Mouse (Mus musculus) midbrain, embryonic 15.5 days (tissue): ENCODE measurements around the gene Bbs9. TPM values are rescaled to one million over a fixed set of nuclear protein-coding genes. Genes with fewer than 3 reads are reported as not detected.
A peak's percentile ranks its signal among the peaks of the same experiment; 100 is the strongest.

Experiments
- ATAC-seq: fragments of 200-750 bp; cut with Nextera tagmentation; replicated peaks from 2 replicates; pipeline ENCODE4 v1.8.0; 2017; ENCODE audit warnings: moderate TSS enrichment
- H3K27ac ChIP-seq: fragments of 300-500 bp; sonication (generic); 2 replicates; pipeline ENCODE4 v1.5.1; 2015; ENCODE audit warnings: mild to moderate bottlenecking, inconsistent platforms
- H3K27me3 ChIP-seq: fragments of 300-500 bp; sonication (generic); replicated peaks from 2 replicates; pipeline ENCODE4 v1.6.1; 2015; ENCODE audit warnings: inconsistent platforms
- H3K36me3 ChIP-seq: fragments of 300-500 bp; sonication (generic); replicated peaks from 2 replicates; pipeline ENCODE4 v1.6.1; 2015; ENCODE audit warnings: inconsistent platforms
- H3K4me1 ChIP-seq: fragments of 300-500 bp; sonication (generic); 2 replicates; pipeline ENCODE4 v1.6.1; 2015; ENCODE audit warnings: inconsistent platforms
- H3K4me2 ChIP-seq: fragments of 300-500 bp; sonication (generic); 2 replicates; pipeline ENCODE4 v1.6.1; 2015; ENCODE audit warnings: inconsistent platforms, mild to moderate bottlenecking, moderate library complexity
- H3K4me3 ChIP-seq: fragments of 300-500 bp; sonication (generic); 2 replicates; pipeline ENCODE4 v1.5.1; 2015; ENCODE audit warnings: mild to moderate bottlenecking, inconsistent platforms
- H3K9ac ChIP-seq: fragments of 300-500 bp; sonication (generic); 2 replicates; pipeline ENCODE4 v1.6.1; 2015; ENCODE audit warnings: mild to moderate bottlenecking, inconsistent platforms
- H3K9me3 ChIP-seq: fragments of 300-500 bp; sonication (generic); 2 replicates; pipeline ENCODE4 v1.6.1; 2016; ENCODE audit warnings: inconsistent platforms
- WGBS: fragments of 180-500 bp; shearing (Covaris S2); methylation state at CpG from one replicate; pipeline ENCODE4 v1.1.7; 2015; ENCODE audit warnings: mixed read lengths; 5-methylcytosine and 5-hydroxymethylcytosine counted together
- polyA plus RNA-seq: library from polyadenylated mRNA; unstranded; fragments of >200 nt; fragmentation: Nextera tagmentation; extraction: Ambion mirVana; gene quantifications from 2 replicates; pipeline ENCODE4 v1.2.1, GENCODE M21; 2015

Bbs9 gene
- polyA plus RNA-seq, 1 experiment from 2014 or later: 25.0 TPM

DNA sequence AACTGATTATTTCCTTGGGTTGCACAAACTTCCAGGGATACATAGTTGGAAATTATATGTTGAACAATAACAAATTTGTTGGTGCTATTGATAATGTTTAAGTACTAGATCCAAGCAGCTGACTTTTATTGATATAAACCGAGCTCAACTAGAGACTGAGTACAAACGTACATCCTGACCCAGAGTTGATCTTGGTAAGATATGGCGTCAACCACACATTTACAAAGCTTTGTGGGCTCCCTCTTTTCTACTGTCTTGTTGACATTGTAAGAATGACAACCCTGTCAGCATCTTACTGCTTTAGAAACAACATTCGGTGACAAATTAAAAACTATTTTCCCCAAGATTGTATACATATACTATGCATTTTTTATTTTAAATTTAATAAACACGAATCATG is 181.7 kb downstream of the Bbs9 start:
- ATAC-seq: no peak
- Histone ChIP-seq H3K27ac (no peak overlapping the region), H3K4me1 (no peaks in the 10 kb centered on the region), H3K4me3 (no peak overlapping the region), H3K36me3 (no peaks in the 10 kb centered on the region), H3K27me3 (no peaks in the 10 kb centered on the region), H3K9me3 (no peaks in the 10 kb centered on the region), H3K4me2 (no peak overlapping the region), H3K9ac (no peak overlapping the region)
- WGBS: 90% methylated on average over 5 of the region's 5 CpGs

GRCm38 (mm10) chr9:22665155-22665554 is 189.6 kb downstream of the Bbs9 start:
- Histone ChIP-seq H3K27me3 (no peaks in the 10 kb centered on the region), H3K27ac (no peak overlapping the region), H3K4me2 (no peak overlapping the region), H3K36me3 (no peaks in the 10 kb centered on the region), H3K9me3 (no peaks in the 10 kb centered on the region), H3K4me1 (no peaks in the 10 kb centered on the region), H3K4me3 (no peak overlapping the region), H3K9ac (no peak overlapping the region)
- 89% methylated on average over 8 of the region's 8 CpGs for WGBS
- ATAC-seq: no peak

DNA sequence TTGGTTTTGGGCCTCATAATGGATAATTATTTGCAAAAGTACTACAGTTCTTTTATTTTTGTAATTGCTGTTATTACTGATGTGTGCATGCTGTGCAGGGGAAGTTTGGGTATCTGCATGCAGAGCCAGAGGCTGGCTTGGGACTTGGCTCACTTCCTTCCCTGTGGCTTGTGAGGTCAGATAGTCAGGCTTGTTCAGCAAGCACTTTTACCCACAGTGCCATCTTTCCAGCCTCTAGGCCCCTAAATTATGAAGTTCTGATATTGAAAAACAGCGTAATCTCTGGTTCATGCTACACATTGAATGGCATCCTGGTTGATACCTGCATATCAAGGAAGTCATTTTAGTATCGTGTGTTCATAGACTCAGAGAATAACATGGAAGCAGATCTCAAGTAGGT is 197.4 kb downstream of the Bbs9 start:
- WGBS: 90% methylated on average over 2 of the region's 2 CpGs
- Histone ChIP-seq H3K36me3 (no peaks in the 10 kb centered on the region), H3K4me1 (no peaks in the 10 kb centered on the region), H3K27ac (no peak overlapping the region), H3K9ac (no peak overlapping the region), H3K4me2 (no peak overlapping the region), H3K27me3 (no peaks in the 10 kb centered on the region), H3K9me3 (no peaks in the 10 kb centered on the region), H3K4me3 (no peak overlapping the region)
- ATAC-seq: no peak

DNA sequence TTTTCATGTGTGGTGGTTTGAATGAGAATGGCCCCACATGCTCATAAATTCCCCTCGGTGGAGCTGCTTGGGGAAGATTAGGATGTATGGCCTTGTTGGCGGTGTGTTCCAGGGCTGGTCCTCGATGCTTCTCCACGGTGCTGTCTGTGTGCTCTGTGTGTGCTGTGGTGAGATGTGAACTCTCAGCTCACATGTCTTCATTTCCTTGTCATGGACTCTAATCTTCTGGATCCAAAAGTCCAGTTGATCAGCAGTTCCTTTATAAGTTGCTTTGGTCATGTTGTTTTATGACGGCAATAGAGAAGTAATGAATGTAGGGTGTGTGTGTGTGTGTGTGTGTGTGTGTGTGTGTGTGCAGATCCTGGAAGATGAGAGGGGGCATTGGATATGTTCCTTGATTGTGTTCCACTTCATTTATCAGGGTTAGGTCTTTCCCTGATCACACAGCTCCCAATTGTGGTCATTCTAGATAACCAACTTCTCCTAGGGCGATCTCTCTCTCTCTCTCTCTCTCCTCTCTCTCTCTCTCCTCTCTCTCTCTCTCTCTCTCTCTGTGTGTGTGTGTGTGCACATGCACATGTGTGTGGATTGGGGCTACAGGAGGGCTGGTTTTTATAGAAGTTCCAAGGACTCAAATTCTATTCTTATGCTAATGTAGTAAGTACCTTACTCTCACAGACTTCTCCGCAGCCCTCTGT is 201.8 kb downstream of the Bbs9 start:
- no peaks in the 10 kb centered on the region for H3K36me3 ChIP-seq
- H3K9ac ChIP-seq: no peak overlapping the region
- no peaks in the 10 kb centered on the region for H3K27me3 ChIP-seq
- H3K4me2 ChIP-seq: no peak overlapping the region
- H3K27ac ChIP-seq: no peak overlapping the region
- H3K4me1 ChIP-seq: no peaks in the 10 kb centered on the region
- WGBS: 92% methylated on average over 7 of the region's 7 CpGs
- ATAC-seq: no peak
- no peak overlapping the region for H3K4me3 ChIP-seq
- H3K9me3 ChIP-seq: no peaks in the 10 kb centered on the region

- WGBS: 73% methylated on average over 4 of the region's 4 CpGs
- Histone ChIP-seq H3K4me1 (no peaks in the 10 kb centered on the region), H3K4me2 (no peak overlapping the region), H3K27ac (no peak overlapping the region), H3K4me3 (no peak overlapping the region), H3K27me3 (no peaks in the 10 kb centered on the region), H3K9ac (no peak overlapping the region), H3K9me3 (no peaks in the 10 kb centered on the region), H3K36me3 (no peaks in the 10 kb centered on the region)
- ATAC-seq: 0 out of 2 replicates have a peak, but pooled peaks have one; percentile 32
Measured at GRCm38 (mm10) chr9:22677997-22678396, 202.5 kb downstream of the Bbs9 start.

GRCm38 (mm10) chr9:22678496-22678895 is 203.0 kb downstream of the Bbs9 start:
- Histone ChIP-seq H3K9ac (no peak overlapping the region), H3K27me3 (no peaks in the 10 kb centered on the region), H3K9me3 (no peaks in the 10 kb centered on the region), H3K4me2 (no peak overlapping the region), H3K36me3 (no peaks in the 10 kb centered on the region), H3K4me1 (no peaks in the 10 kb centered on the region), H3K27ac (no peak overlapping the region), H3K4me3 (no peak overlapping the region)
- 73% methylated on average over 4 of the region's 4 CpGs for WGBS
- ATAC-seq: no peak

DNA sequence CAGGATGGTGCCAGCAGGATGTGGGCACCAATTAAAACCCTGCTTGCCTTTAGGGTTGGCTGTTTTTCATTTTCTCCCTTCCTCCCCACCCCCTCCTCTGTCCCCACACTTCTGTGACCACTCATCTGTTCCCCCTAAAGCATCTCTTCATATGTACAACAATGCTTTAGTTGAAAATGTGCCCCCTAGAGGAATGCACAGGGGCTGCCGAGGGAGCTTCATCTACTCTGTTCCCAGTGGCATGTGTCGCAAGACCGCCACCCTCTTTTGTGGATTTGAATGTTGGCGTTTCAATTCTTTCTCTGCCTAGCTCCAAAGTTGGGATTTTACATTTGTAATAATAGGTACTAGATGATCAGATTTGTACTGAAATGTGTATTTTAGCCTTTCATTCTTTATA is 204.0 kb downstream of the Bbs9 start:
- Histone ChIP-seq H3K4me3 (no peak overlapping the region), H3K36me3 (no peaks in the 10 kb centered on the region), H3K4me1 (no peaks in the 10 kb centered on the region), H3K9ac (no peak overlapping the region), H3K27me3 (no peaks in the 10 kb centered on the region), H3K4me2 (no peak overlapping the region), H3K27ac (no peak overlapping the region), H3K9me3 (no peaks in the 10 kb centered on the region)
- WGBS: 82% methylated on average over 4 of the region's 4 CpGs
- ATAC-seq: no peak; the same call in 1 of the 2 replicates

DNA sequence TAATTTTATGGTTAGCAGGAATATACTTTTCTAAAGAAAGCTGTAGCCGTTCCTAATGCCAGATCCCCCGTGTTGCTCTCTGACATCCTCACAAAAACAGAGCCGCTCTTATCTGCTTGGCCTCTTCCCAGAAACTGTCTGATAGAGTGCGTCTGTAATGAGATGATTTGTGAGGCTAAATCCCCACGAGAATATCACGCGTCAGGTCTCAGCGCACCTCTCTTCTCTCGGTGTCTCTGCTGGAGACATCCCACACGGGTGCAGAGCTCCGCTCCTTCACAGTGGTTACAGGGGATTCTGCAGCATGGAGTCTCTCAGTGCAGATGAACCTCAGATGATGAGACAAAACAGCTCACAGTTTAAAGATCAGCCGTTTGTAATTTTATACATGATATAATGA is 204.5 kb downstream of the Bbs9 start:
- no peaks in the 10 kb centered on the region for H3K36me3 ChIP-seq
- ATAC-seq: no peak
- no peaks in the 10 kb centered on the region for H3K27me3 ChIP-seq
- no peak overlapping the region for H3K4me2 ChIP-seq
- H3K9me3 ChIP-seq: no peaks in the 10 kb centered on the region
- 58% methylated on average over 12 of the region's 12 CpGs for WGBS
- H3K9ac ChIP-seq: no peak overlapping the region
- no peak overlapping the region for H3K27ac ChIP-seq
- no peak overlapping the region for H3K4me3 ChIP-seq
- H3K4me1 ChIP-seq: no peaks in the 10 kb centered on the region

DNA sequence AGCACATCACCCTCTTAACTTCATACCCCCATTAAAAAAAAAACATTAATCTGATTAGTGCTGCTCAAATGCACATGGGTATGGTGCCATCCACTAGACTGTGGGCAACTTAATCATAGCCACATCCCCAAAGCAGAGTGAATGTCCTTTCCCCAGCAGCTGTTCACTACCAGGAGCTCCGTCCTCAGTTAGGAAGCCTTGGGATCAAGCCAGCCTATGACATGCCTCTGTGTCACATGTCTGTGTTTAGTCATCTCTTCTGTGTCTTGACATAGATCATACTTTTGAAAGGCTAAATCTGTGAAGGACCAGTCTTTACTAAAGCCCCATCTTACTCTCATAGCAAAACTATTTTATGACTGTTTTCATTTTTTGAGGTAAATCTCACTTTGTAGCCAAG is 205.0 kb downstream of the Bbs9 start:
- ATAC-seq: no peak
- 82% methylated on average over 1 of the region's 1 CpGs for WGBS
- Histone ChIP-seq H3K9me3 (no peaks in the 10 kb centered on the region), H3K27ac (no peak overlapping the region), H3K9ac (no peak overlapping the region), H3K36me3 (no peaks in the 10 kb centered on the region), H3K4me3 (no peak overlapping the region), H3K4me1 (no peaks in the 10 kb centered on the region), H3K4me2 (no peak overlapping the region), H3K27me3 (no peaks in the 10 kb centered on the region)

DNA sequence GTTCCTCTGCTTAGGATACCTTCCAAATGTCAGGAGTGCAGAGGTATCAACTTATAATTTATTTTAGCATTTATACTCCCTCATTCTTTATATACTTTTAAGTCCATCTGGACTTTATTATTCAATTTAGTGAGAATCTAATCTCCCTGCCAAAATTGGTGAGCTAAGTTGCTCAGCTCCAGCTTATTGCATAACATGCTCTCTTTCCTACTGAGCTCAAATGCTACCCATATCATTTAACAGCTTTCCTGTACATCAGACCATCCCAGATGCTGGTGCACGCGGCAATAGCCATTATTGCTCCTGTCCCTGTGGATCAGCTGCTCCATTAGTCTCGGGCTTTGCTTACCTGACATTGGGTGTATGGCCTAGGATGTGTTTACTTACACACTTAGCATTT is 208.3 kb downstream of the Bbs9 start:
- Histone ChIP-seq H3K36me3 (no peaks in the 10 kb centered on the region), H3K4me3 (no peak overlapping the region), H3K4me2 (no peak overlapping the region), H3K9ac (no peak overlapping the region), H3K4me1 (no peaks in the 10 kb centered on the region), H3K9me3 (no peaks in the 10 kb centered on the region), H3K27ac (no peak overlapping the region), H3K27me3 (no peaks in the 10 kb centered on the region)
- no peak for ATAC-seq
- 67% methylated on average over 3 of the region's 3 CpGs for WGBS

DNA sequence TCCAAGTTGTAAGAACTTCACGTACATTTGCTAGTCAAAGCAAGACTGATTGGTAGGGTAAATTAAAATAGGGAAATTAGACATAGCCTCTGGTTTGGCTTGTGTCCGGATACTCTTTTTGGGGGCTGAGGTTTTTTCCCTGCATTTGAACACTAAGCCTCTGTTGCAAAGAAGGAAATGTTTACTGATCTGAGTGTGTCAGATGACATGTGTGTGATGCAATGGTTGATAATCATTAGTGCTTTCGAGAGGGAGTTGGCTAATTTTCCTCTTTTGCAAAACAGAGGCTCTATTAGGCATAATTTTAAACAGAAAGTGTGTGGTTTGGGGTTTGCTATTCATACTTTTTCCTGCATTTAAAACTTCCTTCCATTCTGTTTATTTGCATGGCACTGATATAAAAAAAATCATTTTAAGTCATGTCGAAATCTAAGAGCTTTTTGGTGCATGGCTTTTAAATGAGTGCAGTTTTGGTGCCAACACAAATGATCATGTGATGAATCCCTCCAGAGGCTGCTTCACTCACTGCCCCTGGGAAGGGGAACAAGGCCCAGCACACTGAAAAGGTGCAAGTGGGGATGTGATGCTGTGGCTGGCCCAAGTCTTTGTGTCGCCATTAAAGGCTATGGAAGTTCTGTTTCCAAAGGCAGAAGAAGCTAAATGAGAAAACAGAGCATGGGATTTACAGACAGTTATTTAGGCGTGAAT is 211.4 kb downstream of the Bbs9 start:
- ATAC-seq: no peak
- no peaks in the 10 kb centered on the region for H3K36me3 ChIP-seq
- H3K9me3 ChIP-seq: no peaks in the 10 kb centered on the region
- H3K4me1 ChIP-seq: 0 out of 2 replicates have a peak, but pooled peaks cover 3% of the 10 kb centered on the region
- 84% methylated on average over 6 of the region's 6 CpGs for WGBS
- H3K4me3 ChIP-seq: no peak overlapping the region
- H3K27ac ChIP-seq: no peak overlapping the region
- no peaks in the 10 kb centered on the region for H3K27me3 ChIP-seq
- H3K9ac ChIP-seq: no peak overlapping the region
- H3K4me2 ChIP-seq: no peak overlapping the region

DNA sequence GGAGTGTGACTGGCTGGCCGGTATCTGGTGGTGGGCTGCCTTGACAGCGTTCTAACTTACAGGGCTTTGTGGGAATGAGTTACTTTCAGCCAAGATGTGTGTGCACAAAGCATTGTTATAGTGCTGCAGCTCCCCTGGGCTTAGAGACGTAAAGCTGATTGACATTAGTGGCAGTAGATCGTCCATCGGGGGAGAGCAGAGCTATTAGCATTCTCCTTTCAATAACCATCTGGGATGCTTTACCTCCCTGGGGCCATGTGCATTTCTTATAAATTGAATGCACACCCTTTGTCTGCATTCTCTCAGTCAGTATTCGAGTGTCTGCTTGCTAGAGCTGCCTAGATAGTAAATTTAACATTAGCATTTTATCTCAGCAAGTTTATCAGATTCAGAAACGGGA is 214.7 kb downstream of the Bbs9 start:
- Histone ChIP-seq H3K27me3 (no peaks in the 10 kb centered on the region), H3K36me3 (no peaks in the 10 kb centered on the region), H3K9me3 (no peaks in the 10 kb centered on the region), H3K4me2 (no peak overlapping the region), H3K27ac (no peak overlapping the region), H3K4me1 (0 out of 2 replicates have a peak, but pooled peaks cover 3% of the 10 kb centered on the region), H3K4me3 (no peak overlapping the region), H3K9ac (no peak overlapping the region)
- 21% methylated on average over 7 of the region's 7 CpGs for WGBS
- 0 out of 2 replicates have a peak, but pooled peaks have one; percentile 37 for ATAC-seq

- H3K27ac ChIP-seq: no peak overlapping the region
- no peaks in the 10 kb centered on the region for H3K4me1 ChIP-seq
- H3K4me2 ChIP-seq: no peak overlapping the region
Measured at GRCm38 (mm10) chr9:22695392-22695791, 219.9 kb downstream of the Bbs9 start.

More at GRCm38 (mm10) chr9:22695392-22695791, 219.9 kb downstream of the Bbs9 start:
- 89% methylated on average over 4 of the region's 4 CpGs for WGBS
- Histone ChIP-seq H3K9ac (no peak overlapping the region), H3K9me3 (no peaks in the 10 kb centered on the region), H3K4me3 (no peak overlapping the region), H3K27me3 (no peaks in the 10 kb centered on the region), H3K36me3 (no peaks in the 10 kb centered on the region)
- ATAC-seq: no peak
